Mouse (Mus musculus) megakaryocyte, embryonic 14.5 days (primary cell): ENCODE results near the gene Foxg1.

Experiments used
- FLI1 ChIP-seq: IDR thresholded peaks from 2 replicates; pipeline ENCODE4 v1.6.1; 2012; ENCODE audit warnings: low read length, inconsistent platforms, mixed read lengths
- GATA1 ChIP-seq: IDR thresholded peaks from 3 replicates; pipeline ENCODE4 v1.6.1; 2012; ENCODE audit warnings: mixed read lengths, low read length, inconsistent platforms, borderline replicate concordance

- TF ChIP-seq GATA1: no peak
- no peak for TF ChIP-seq FLI1
These were observed 32.8 kb upstream of the Foxg1 start for GRCm38 (mm10) chr12:49349697-49350096.
